Mouse (Mus musculus): Measurements from ENCODE around the gene Olfr314.
"Not testable (repeated sequence)": the region's sequence is repeated elsewhere in the genome, so short reads cannot be mapped to it uniquely, and the experiment has no call there.

Olfr314 gene

GRCm38 (mm10) chr11:58832541-58832940, 49.8 kb downstream of the Olfr314 start:
- DNase-seq (ENCODE audit: low spot score), result not testable (repeated sequence)
